Mouse (Mus musculus) left cerebral cortex, postnatal 4 days (tissue): Measurements from ENCODE around the gene Fbxw11. TPM values are rescaled to one million over a fixed set of nuclear protein-coding genes. Genes with fewer than 3 reads are reported as not detected.

Source experiments
- DNase-seq: peaks from one replicate; pipeline ENCODE4 v3.0.0-alpha.2; 2022
- intact Hi-C: fragments of 180-260 bp; cut with DNase I; formaldehyde crosslinking; loops from one replicate; pipeline ENCODE4 v1.15.1; 2025
- total RNA-seq, 2 experiments: library from RNA; stranded (reverse); gene quantifications; 2 replicates each; pipeline ENCODE4 v1.2.3; 2021

The Fbxw11 gene
- total RNA-seq, 2 experiments from 2014 or later = 124 to 127 TPM

DNA sequence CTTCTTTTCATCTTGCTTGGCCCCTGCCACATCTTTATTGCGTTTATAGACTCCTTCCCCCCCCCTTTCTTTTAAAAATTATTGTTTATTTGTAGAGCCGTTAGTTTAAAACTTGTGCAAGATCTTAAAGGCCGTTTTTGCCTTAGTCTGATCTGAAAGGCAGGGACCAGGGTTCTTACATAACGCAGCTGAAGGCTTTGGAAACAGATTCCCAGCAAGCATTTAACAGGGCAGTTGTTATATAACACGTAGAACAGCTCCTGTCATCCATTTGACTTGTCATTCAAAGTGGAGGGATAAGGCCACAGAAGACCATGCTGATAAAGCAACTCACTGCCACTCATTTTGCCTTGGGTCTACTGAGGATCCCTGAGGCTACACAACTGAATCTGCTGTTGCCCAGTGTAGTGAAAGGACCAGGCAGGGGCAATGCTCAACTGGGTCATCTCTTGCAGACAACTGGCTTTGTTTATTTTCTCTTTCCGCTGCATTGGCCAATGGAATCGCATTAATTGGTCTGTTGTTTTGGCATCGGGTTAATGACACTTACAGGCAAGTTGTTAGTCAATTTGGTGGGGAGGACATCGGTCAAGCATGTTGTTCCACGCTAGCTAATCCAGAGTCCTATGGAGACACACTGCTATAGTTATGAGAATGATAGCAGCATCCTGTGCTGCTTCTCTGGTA, 152.4 kb downstream of the Fbxw11 start:
- intact Hi-C loops = no loop called here
- DNase-seq = no peak

Other genes with a start within 250 kb of the Fbxw11 start
- gene Ubtd2, start 187.4 kb upstream of the Fbxw11 start, total RNA-seq = 10 to 100 TPM; 65.6 to 68.6 TPM
- gene Efcab9, start 110.6 kb upstream of the Fbxw11 start, total RNA-seq = under 1 TPM; 0.54 to 0.99 TPM
- gene Stk10, start 109.4 kb upstream of the Fbxw11 start, total RNA-seq = 1 to 10 TPM; 7.2 to 7.9 TPM
- not detected for gene Smim23, start 181.9 kb downstream of the Fbxw11 start, total RNA-seq